Mouse (Mus musculus) retina, embryonic 14.5 days (tissue): ENCODE data around the gene 4933411K16Rik.

Experiments
- DNase-seq: peaks from one replicate; pipeline ENCODE4 v3.0.0-alpha.2; 2015; ENCODE audit warnings: low spot score

The 4933411K16Rik gene

DNA sequence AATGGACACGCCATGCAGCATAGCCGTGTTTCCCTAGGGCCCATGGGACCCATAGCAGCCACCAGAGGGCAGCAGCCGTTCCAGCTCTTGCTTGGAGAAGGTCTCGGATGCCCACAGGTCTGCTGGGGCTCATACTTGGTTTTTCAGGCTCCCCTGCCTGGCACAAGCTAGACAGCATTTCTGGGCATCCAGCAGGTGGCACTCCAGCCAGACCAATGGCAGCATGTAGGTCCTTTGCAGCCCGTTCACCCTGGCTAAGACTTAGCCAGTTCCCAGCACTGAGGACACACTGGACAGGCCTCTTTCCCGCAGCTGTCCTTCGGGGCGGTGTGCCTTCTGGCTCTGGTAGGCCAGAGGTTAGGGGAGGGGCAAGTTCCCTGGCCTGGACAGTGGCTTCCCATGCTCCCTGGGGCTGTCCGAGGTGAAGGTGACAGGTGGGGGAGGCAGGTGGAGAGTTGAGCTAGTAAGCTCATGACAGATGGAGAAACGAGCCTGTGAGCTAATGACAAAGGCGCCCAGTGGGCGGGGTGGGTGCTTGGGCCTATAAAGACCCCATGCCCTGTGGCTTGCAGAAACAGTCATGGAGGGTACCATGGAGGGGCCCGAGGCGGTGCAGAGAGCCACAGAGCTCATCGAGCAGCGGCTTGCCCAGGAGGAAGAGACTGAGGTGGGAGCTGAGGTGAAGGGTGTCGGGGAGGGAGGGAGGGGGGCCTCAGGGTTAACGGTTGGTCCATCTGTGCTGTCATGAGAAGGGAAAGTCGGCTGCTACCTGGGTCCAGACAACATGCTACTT lies 16.4 kb upstream of the 4933411K16Rik start, which contains the start of gene Ankrd2:
TSS of gene Ankrd2 (plus strand) at position 545 of the 793 bp plus-strand sequence.
- peak; percentile 90 for DNase-seq

DNA sequence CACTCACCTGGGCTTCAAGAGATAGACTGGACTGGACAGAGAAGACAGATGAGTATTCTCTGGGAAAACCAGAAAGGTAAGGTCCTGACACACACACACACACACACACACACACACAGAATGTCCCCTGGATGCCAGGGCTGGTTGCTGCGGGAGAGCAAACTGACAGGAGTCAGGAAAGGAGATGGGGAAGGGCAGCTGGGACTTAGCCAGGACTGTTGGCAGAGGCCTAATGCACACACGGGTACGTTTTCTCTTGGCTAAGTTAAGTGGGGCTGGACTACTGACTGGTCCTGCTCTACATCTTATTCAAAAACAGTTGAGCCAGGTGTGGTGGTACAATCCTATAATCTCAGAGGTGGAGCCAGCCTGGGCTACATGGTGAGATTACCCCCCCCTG lies 15.7 kb upstream of the 4933411K16Rik start:
- no peak for DNase-seq

DNA sequence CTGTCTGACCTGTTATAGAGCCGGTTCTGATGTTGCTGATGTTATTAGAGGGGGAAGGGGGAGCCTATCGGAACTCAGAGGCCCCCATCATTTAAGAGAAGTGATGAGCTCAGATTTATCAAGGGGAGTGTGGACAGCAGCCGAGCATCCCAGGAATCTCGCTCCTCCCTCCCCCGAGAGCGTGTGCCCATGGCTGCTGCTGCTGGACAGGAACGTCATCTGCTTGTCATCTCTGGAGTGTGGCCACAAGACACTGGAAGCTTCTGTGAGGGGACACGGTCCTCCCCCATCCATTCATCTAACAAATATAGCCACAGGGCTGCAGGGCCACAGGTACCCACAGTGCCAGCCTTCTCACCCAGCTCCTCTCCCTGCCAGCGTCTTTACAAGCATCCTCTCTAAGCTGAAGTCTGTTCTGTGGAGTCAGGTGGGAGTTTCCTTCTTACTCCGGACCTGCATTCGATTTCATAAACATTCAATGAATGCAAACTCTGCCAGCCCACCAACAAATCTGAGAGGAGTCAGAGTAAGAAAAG lies 14.8 kb upstream of the 4933411K16Rik start:
- DNase-seq, result no peak

DNA sequence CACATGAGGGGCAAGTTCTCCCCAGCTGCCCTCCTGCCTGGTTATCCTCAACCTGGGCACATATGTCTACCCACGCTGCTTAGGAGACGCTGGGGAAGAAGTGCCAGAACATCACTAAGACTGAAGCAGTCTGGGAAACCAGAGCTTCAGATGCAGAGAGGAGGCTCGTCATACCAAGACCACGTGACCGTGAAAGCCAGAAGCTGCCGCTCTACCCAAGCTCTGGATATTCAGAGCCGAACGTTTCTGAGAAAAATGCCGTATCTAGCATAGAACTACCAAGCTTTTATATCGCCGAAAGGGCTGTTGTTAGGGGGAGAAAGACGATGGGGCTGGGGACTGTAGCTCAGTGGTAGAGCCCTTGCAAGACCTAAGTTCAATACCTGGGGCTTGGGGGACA lies 13.7 kb upstream of the 4933411K16Rik start:
- DNase-seq, result no peak

DNA sequence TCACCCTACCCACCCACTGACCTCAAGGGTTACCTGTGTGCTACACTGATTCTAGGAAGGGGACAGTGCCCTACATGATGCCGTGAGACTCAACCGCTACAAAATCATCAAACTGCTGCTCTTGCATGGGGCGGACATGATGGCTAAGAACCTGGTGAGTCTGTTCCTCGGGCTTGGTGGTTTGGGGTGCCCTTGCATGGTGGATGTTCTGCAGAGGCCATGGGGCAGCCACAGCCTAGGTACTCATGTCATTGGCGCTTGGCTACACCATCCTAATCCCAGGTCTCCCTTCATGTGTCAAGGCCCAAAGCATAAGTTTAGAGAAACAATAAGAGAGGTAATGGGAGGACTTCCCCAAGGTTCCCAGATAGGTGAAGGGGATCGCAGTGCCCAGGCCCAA lies 8.1 kb upstream of the 4933411K16Rik start:
- no peak for DNase-seq

DNA sequence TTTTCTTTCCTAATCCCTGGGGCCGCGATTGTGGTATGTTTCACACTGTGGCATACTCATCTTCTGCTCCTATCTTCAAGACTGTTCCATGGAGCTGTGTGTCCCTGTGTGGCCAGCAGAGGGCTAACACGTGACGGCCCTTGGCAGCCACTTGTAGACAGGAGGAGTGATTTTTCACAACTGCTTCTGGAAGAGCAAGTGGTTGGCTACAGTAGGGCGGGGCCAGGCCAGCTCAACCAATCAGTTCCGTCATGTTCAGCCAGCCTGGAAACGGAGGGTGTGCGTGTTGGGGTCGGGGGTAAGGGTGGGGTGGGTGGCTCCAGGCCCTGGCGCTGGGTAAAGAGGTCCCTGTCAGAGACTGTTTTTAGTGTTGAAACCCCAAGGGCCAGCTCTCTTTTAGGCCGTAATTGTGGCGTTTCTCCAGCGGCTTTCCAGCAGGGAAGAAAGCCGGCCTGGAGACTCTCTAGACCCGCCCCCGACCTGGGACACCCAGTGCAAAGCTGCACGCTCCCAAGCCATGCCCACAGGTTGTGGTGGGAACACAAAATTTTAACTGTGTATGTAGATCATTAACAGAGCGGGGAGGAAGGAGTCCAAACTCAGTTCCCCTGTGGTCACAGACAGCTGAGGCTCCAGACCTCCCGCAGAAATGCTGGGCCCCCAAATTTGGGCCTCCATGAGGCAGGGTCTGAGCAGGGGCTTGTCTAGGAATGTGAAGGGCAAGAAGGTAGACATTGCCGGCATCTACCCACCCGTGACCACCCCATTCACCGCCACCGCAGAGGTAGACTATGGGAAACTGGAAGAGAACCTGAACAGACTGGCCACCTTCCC lies 6.6 kb upstream of the 4933411K16Rik start, which contains the start of gene Hoga1:
TSS of gene Hoga1 (plus strand) at position 342 of the 834 bp plus-strand sequence.
- DNase-seq, result peak; percentile 77

DNA sequence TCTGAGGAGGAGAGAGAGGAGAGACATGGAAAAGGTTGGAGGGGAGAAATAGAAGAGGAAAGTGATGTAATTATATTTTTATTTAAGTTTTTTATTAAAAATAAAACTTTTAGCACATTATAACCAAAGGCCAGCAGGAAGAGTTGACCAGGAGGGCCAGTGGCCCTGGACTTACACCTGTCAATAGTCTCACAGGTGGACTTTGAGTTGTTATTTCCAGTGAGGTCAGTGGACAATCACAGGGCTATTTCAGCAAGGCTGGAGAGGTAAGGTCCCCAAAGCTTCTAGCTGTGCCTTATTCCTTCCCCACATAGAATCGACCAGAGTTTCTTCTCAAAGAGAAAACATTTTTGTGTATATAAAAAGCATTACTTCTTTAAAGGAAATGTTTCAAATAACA lies 1.8 kb upstream of the 4933411K16Rik start:
- no peak for DNase-seq

DNA sequence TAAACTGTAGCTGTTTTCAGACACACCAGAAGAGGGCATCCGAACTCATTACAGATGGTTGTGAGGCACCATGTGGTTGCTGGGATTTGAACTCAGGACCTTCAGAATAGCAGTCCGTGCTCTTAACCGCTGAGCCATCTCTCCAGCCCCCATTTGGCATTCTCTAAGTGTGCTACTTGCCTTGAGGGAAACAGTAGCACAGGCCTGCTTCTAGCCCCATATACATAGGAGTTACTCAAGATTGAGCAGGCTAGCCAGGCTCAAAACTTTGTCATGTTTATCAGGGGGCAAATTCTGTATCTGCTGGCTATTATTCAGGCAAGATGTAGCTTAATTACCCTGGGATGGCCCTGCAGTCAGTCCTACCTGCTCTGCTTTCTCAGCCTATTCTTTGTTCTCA lies 697 bp upstream of the 4933411K16Rik start:
- DNase-seq, result no peak

DNA sequence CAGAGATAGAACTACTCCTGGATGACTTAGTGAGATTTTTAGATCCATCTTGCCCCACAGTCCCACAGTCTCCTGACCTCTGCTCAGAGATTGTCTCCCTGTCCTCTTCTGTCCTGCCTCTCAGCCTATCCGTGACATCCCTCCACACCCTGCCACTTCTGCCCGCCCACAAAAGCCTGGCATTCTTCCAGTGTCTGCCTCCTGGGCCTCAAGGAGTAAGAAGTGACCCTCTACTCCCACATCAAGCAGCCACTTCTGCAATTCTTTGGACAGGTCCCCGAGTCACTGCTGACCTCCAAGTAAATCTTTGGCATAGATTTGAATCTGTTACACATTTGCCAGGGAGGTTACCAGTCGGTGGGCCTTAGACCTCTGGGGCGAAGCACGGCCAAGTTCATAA lies 2.2 kb downstream of the 4933411K16Rik start:
- no peak for DNase-seq

DNA sequence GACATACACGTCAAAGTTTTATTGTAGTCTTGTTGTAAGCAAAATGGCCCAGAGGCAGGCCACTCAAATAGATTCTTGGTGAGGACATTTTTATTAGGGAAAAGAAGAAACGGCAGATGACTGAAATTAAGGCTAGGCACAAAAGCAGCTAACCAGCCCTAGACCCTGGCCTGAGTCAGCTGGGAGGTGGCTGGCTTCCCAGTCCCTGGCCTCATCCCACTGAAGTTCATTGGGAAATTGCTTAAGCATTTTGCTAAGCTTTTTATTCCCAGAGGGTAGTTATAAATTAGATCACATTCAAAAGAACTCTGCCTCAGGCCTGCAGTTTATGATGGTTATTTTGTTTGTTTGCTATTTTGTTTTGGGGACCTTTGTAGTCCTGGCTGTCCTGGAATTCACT lies 3.8 kb downstream of the 4933411K16Rik start:
- DNase-seq, result no peak

DNA sequence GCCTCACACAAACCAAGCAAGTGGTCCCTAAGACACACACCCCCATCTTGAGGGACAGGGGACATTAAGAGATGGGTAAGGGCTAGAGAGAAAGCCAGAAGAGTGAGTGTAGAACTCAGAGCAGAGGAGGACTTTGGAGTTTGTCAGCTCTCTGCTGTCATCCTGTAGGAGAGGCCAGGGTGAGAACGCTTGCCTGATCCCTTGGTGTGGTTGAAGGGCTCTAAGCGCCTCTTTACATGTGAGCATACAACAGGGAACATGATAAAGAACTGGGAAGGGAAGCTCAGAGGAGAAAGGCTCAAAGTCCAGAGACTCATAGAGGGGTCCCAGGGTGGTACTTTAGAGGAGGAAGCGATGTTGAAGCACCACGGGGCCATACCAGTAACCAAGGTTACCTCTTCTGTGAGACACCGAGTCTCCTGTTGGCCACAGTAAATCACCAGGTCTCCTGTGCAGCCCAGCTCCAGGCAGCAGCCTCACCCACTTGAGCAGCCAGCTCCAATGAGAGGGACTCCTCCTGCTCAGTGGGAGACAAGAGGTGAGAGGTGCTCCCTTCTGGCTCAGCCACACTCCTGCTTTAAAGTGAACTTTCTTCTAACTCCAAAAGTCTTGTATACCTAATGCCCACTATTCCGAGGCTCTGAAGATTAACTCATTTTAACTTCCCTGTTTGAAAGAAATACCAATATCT lies 4.8 kb downstream of the 4933411K16Rik start:
- DNase-seq, result no peak

DNA sequence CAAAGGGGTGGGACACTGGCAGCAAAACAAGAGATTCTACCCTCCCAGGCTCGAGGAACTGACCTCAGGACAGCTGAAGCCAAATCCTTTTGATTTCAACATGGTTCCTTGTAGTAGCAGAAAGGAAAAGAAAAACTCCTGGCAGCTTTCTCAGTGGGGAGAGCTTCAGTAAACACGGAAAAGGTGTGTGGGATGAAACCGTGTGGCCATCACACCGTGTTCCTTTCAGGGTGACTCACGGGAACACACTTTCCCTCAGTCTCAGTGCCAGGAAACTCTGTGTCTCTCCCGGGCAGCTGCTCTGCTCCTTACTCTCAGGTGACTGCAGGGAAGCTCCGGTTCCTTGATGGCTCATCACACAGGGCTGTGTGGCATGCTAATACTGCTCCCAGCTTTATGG lies 6.4 kb downstream of the 4933411K16Rik start:
- no peak for DNase-seq

DNA sequence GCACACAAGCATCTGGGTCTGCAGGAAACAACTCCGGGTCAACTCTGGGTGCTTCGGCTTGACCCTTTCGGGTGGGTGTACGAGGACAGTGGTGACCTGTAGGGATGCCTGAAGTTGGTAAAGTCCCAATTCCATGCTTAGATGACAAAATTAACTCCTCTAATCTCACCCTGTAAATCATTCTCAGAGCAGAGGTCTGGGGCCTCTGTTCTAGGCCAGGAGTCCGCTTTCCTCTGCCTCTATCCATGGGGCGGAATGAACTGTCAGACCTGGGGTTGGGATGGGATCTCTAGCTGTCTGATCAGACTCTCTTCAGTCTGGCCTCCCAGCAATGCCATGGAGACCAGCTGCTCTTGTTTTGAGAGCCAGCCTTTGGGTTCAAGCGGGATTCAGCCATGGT lies 9.4 kb downstream of the 4933411K16Rik start:
- DNase-seq, result no peak

DNA sequence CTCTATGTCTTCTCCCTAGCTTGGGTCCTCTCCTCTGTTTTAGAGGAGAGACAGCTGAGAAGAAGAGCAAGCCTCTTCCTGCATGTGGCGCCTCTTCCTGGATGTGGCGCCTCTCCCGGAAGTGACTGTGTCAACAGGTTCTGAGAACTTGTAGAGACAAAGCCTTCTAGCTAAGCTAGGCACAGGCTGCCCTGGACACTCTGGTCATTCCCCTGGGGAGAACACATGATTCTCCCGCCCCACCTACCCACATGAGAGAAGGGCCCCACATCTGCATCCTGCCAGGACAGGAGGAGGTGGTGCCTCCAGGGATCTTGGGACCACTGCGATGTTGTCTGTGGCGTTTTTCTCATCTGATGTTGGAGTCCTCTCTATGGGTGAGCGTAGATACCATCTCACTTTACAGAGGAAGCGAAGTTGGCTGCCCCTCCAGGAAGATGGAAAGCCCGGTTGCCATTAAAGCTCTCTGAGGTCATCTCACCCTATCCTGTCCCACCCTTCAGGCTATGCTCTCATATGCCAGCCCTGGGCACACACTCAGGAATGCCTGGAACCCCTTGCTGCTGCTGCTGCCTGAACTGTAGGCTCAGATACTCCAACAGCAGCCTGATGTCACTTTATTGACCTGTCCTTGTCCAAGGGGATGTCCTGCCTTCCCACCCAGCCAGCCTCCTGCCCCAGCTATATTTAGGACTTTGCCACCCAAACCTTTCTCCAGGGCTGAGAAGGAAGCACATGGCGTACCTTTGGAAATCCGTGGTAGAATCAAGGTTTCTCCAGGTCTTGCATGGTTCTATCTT lies 16.6 kb downstream of the 4933411K16Rik start:
- no peak for DNase-seq

DNA sequence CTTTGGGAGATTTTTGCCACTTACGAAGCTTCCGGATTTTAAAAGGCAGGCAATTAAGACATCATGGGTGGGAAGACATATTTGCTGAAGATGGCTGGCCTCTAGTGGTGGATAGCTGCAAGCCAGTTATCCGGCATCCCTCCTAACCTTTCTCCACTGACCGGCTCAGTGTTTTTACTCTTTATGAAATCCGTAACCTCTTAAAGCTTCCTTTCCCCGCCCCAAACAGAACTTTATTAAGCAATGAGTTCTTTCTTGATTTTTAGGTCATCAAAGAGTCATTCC lies 17.1 kb downstream of the 4933411K16Rik start:
- DNase-seq, result peak; percentile 28

DNA sequence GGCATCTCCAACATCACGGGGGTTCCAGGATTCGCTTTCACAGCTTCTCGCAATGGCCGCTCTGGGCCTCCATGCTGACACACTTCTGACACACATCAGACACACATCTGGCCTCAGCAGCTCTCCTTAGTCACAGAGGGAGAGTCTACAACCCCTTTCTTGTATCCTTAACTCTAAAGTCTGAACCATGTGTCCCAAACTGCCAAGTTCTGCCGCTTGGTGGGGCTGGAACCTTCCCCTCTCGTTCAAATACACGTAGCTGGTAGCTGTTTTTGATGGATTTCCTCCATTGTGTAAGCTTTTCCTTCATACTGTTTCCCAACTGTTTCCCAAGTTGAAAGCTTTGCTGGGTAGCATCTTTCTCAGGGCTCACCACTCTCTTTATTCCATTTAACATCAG lies 19.2 kb downstream of the 4933411K16Rik start:
- no peak for DNase-seq

DNA sequence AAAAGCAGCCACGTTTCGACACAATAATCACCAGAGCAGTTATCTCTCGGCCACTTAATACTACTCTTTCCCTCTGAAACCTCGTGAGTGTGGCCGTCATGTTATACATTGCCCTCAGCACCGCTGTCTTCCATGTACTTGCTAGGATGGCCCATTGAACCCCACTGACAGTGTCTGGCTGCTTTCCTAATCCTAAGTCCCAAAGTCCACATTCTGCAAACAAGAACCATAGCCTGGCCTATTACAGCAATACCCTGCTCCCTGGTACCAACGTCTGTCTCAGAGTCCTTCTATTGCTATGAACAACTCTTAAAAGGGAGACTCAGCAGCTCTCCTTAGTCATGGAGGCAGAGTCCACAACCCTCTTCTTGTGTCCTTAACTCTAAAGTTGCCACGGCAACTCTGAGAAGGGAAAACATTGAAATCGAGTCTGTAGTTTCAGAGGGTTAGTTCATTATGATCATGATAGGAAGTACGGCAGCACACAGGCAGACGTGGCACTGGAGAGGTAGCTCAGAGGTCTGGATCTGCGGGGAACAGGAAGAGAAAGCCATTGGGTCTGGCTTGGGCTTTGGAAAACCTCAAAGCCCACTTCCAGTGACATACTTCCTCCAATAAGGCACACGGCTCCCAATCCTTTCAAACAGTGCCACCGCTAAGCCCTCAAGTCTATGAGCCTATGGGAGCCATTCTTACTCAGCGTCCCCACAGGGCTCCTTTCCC lies 20.0 kb downstream of the 4933411K16Rik start:
- no peak for DNase-seq

DNA sequence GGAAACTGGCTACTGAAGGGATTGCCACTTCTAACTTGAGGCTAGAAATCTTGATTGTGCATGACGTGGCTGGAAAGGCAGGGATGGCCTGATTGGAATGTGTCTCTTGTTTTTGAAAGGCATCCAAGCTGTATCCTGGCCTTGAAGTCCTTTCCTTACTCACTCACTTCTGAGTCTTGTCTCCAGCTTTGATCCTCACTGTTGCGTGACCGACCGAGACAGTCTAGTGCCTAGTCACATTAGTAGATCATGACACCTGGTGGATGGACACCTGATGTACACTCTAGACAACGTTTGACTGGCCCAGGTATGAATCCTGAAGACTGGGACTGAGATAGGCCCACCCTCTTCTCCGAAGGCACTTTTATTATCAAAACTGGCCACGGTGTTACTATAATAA lies 20.8 kb downstream of the 4933411K16Rik start:
- DNase-seq, result no peak

DNA sequence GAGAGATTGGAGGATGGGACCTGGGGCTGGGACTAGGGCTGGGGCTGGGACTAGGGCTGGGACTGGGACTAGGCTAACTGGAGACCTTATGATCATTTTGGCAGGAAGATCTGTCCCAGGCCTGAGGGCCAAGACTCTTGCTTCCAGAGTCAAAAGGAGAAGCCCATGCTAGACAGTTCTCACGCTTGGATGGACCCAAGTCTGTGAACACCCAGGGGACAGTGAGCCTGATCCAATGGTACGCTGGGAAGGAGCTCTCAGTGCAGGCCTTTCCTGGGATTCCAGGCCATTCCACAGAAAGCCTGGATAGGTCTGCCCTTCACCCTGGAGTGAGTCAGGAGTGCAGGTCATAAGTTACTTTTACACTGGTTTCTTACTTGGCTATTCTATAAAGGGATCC lies 23.0 kb downstream of the 4933411K16Rik start:
- no peak for DNase-seq

DNA sequence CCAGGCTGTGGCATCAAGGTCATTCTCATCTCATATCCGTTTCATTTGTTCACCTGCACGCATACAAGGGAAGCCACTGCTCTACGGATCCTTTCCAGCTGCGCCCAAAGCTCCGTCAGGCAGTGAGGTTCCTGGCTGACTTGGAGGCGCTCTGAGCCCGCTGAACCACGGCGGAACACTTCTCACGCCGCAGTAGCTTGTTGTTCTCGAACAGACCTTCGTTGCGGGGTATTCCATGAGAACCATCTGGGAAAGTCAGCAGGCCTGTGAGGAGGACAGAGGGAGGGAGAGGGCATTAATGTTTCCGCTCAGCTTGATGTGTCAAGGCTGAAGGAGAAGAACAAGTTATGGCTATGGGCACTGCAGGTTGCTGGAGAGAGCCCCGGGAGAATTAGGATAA lies 23.9 kb downstream of the 4933411K16Rik start:
- no peak for DNase-seq

DNA sequence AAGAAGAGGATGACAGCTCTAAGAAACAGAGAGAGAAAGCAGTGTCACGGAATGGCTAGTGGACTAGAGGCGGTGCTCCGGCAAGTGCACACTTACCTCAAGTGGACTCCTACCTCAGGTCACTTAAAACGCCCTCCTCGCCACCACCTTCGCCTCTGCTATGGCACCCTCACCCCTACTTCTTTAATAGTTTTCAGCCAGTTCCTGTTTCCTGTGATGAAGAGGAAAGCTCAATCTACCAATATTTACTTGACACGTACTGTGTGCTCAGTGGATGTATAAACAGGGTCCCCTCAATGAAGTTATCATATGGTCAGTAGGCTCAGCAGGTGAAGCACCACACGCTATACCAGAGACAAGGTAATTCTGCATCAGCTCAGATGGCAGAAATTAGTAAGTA lies 26.5 kb downstream of the 4933411K16Rik start:
- no peak for DNase-seq
